Mouse (Mus musculus): Measurements from ENCODE around the gene Mga. TPM values are rescaled to one million over a fixed set of nuclear protein-coding genes. Genes with fewer than 3 reads are reported as not detected.

The Mga gene
- total RNA-seq (2014; fragmentation: Nextera tagmentation) (76.3 and 98.4 TPM in 2 replicates), total RNA-seq (2017) (82.5 and 83.6 TPM in 2 replicates)

GRCm38 (mm10) chr2:119897090-119897732 lies at the start of gene Mga:
Gene Mga, plus strand, starts transcription at chr2:119897228.
- ATAC-seq (replicated peaks; ENCODE audit: low FRiP score, low TSS enrichment, poor library complexity, severe bottlenecking) = peak; percentile 97

GRCm38 (mm10) chr2:119853811-119854210 lies 43.2 kb upstream of the Mga start:
- no peak for ATAC-seq (replicated peaks; ENCODE audit: low FRiP score, low TSS enrichment, poor library complexity, severe bottlenecking)

GRCm38 (mm10) chr2:119855310-119855850 lies 41.6 kb upstream of the Mga start:
- ATAC-seq (replicated peaks; ENCODE audit: low FRiP score, low TSS enrichment, poor library complexity, severe bottlenecking) = no peak

- ATAC-seq (replicated peaks; ENCODE audit: low FRiP score, low TSS enrichment, poor library complexity, severe bottlenecking) = no peak
These were observed 39.7 kb upstream of the Mga start for GRCm38 (mm10) chr2:119857341-119857740.

GRCm38 (mm10) chr2:119864484-119864883 lies 32.5 kb upstream of the Mga start:
- ATAC-seq (replicated peaks; ENCODE audit: low FRiP score, low TSS enrichment, poor library complexity, severe bottlenecking) = no peak

- peak; percentile 70 for ATAC-seq (replicated peaks; ENCODE audit: low FRiP score, low TSS enrichment, poor library complexity, severe bottlenecking)
These were observed 24.5 kb upstream of the Mga start for GRCm38 (mm10) chr2:119872371-119873104.

- ATAC-seq (replicated peaks; ENCODE audit: low FRiP score, low TSS enrichment, poor library complexity, severe bottlenecking) = peak; percentile 76
These were observed 23.9 kb upstream of the Mga start for GRCm38 (mm10) chr2:119873105-119873464.

- ATAC-seq (replicated peaks; ENCODE audit: low FRiP score, low TSS enrichment, poor library complexity, severe bottlenecking) = no peak
These were observed 21.0 kb upstream of the Mga start for GRCm38 (mm10) chr2:119875981-119876380.

- ATAC-seq (replicated peaks; ENCODE audit: low FRiP score, low TSS enrichment, poor library complexity, severe bottlenecking) = no peak
These were observed 9.8 kb upstream of the Mga start for GRCm38 (mm10) chr2:119887201-119887600.

- ATAC-seq (replicated peaks; ENCODE audit: low FRiP score, low TSS enrichment, poor library complexity, severe bottlenecking) = peak; percentile 36
These were observed 407 bp upstream of the Mga start for GRCm38 (mm10) chr2:119896553-119897089.

- ATAC-seq (replicated peaks; ENCODE audit: low FRiP score, low TSS enrichment, poor library complexity, severe bottlenecking) = peak; percentile 73
These were observed 1.1 kb downstream of the Mga start for GRCm38 (mm10) chr2:119898141-119898594.

GRCm38 (mm10) chr2:119916007-119916406 lies 19.0 kb downstream of the Mga start:
- ATAC-seq (replicated peaks; ENCODE audit: low FRiP score, low TSS enrichment, poor library complexity, severe bottlenecking) = peak; percentile 56; the same call in 1 of the 2 replicates

- ATAC-seq (replicated peaks; ENCODE audit: low FRiP score, low TSS enrichment, poor library complexity, severe bottlenecking) = peak; percentile 92
These were observed 20.8 kb downstream of the Mga start for GRCm38 (mm10) chr2:119917631-119918369.

GRCm38 (mm10) chr2:119970571-119970970 lies 73.5 kb downstream of the Mga start:
- peak; percentile 60 for ATAC-seq (replicated peaks; ENCODE audit: low FRiP score, low TSS enrichment, poor library complexity, severe bottlenecking)

- ATAC-seq (replicated peaks; ENCODE audit: low FRiP score, low TSS enrichment, poor library complexity, severe bottlenecking) = no peak
These were observed 74.3 kb downstream of the Mga start for GRCm38 (mm10) chr2:119971316-119971715.

GRCm38 (mm10) chr2:119971837-119972536 lies 75.0 kb downstream of the Mga start:
- peak; percentile 98 for ATAC-seq (replicated peaks; ENCODE audit: low FRiP score, low TSS enrichment, poor library complexity, severe bottlenecking)

- no peak for ATAC-seq (replicated peaks; ENCODE audit: low FRiP score, low TSS enrichment, poor library complexity, severe bottlenecking)
These were observed 75.5 kb downstream of the Mga start, which contains the start of gene Mapkbp1 for GRCm38 (mm10) chr2:119972537-119972879. Gene Mapkbp1, plus strand, starts transcription at chr2:119972699.

GRCm38 (mm10) chr2:119980343-119980986 lies 83.4 kb downstream of the Mga start:
- ATAC-seq (replicated peaks; ENCODE audit: low FRiP score, low TSS enrichment, poor library complexity, severe bottlenecking) = no peak

GRCm38 (mm10) chr2:119981631-119982030 lies 84.6 kb downstream of the Mga start:
- no peak for ATAC-seq (replicated peaks; ENCODE audit: low FRiP score, low TSS enrichment, poor library complexity, severe bottlenecking)
